Mouse (Mus musculus): ENCODE measurements around the gene Wdr6. TPM values are rescaled to one million over a fixed set of nuclear protein-coding genes. Genes with fewer than 3 reads are reported as not detected.
"Not testable (repeated sequence)": the region's sequence is repeated elsewhere in the genome, so short reads cannot be mapped to it uniquely, and the experiment has no call there.

Gene Wdr6
- 3.6 to 11.4 TPM (median 5.8 TPM) in 3 replicates for total RNA-seq (2017)

DNA sequence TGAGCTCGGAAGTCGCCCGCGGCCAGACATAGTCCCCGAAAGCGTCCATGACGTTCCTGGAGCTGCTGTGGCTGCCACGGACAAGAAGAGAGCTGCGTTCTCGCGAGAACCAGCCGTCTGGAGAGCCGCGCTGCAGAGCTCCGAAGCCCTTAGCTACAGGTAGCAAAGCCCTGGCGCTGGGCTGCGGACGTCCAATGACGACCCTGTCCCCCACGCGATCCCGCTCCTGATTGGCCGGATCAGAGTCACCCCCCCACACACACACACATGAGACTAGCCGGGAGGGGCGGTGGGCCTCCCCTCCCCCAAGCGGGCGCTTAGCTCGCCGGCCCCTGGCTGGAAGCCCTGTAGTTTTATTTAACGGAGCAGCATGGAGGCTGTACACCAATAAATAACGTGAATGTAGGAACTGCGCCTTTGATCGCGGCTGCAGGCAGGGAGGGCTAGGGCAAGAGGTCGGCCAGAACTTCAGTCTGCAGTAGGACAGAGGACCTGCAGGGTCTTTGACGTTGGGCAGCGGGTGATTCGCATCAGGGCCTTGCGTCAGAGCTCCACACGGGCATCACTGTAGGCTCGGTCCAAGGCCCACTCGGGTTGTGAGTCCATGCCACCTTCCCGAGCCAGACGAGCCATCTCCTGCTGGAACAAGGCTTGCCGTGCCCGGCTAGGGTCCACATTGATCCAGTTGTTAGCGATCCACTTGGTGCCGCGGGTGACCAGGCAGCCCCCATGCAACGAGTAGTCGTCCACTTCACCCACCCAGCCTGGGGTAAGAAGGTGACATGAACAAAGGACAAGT is at the start of gene Wdr6:
Gene Wdr6 (minus strand): TSS at position 195 of the 799 bp plus-strand sequence.
- ATAC-seq (replicated peaks; ENCODE audit: insufficient number of reproducible peaks, low FRiP score, low TSS enrichment, poor library complexity, severe bottlenecking), result peak; percentile 59

DNA sequence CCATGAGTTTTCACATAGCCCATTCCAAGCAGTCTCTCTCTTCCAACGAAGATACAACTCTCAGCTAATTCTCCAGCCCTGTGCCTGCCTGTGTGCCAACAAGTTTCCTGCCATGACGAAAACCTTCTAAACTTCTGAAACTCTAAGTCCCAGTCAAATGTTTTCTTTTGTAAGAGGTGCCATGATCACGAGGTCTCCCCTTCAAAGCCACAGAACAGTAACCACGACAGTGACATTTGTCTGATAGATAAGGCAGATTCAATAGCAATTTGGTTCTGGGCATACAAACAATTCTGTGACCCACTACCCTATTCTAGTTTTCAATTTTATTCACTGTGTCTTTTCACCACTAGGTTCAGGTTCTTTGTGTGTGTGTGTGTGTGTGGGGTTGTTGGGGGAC is 49.6 kb upstream of the Wdr6 start:
- ATAC-seq (replicated peaks; ENCODE audit: insufficient number of reproducible peaks, low FRiP score, low TSS enrichment, poor library complexity, severe bottlenecking), result no peak

DNA sequence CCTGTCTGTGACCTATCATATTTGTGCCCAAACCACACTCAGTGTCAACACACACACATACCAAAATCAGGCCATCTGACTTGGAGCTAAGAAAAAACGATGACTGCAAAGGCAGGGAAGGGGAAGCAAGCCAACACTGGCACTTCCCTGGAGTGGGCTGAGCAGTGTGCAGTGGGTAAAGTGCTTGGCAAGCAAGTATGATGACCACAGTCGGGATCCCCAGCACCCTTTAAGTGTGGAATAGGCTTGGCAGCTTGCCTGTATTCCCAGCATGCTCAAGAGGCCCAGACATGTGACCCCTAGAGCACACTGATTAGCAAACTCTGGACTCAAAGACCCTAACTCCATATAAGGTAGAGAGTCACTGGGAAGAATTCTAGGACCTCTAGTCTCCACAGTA is 48.0 kb upstream of the Wdr6 start:
- 0 out of 2 replicates have a peak, but pooled peaks have one; percentile 43 for ATAC-seq (replicated peaks; ENCODE audit: insufficient number of reproducible peaks, low FRiP score, low TSS enrichment, poor library complexity, severe bottlenecking)

DNA sequence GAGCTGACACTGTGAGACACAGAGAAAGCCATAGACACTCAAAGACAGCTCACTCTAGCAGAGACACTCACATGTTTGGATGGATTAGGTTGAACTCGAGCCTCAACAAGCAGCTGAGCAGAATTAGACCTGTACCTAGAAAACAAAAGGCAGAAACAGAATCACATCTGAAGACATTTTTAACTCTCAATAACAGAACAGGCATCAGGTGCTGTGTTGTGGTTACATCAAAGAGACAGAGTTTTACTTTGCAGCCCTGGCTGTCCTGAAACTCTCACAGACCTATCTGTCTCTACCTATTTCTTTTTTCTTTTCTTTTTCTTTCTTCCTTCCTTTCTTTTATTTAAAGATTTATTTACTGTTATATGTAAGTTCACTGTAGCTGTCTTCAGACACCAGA is 38.8 kb upstream of the Wdr6 start:
- ATAC-seq (replicated peaks; ENCODE audit: insufficient number of reproducible peaks, low FRiP score, low TSS enrichment, poor library complexity, severe bottlenecking), result no peak

DNA sequence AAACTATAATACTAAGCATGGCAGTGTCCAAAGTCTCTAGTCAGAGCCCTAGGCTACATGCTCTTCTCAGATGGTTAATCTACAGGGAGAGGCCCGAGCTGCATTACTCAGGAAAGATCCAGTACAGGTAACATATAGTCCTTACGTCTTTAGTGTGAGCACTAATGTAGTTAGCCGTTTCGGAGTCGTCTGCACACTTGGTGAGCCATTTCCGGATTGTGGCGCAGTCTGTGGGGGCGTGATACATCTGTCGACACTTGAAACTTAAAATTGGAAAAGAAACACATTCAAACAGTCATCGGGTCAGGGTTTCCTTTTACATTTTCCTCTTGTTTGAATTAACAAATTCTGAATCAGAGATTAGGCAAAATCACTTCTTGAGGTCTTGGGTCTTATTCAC is 32.9 kb upstream of the Wdr6 start:
- ATAC-seq (replicated peaks; ENCODE audit: insufficient number of reproducible peaks, low FRiP score, low TSS enrichment, poor library complexity, severe bottlenecking), result no peak

DNA sequence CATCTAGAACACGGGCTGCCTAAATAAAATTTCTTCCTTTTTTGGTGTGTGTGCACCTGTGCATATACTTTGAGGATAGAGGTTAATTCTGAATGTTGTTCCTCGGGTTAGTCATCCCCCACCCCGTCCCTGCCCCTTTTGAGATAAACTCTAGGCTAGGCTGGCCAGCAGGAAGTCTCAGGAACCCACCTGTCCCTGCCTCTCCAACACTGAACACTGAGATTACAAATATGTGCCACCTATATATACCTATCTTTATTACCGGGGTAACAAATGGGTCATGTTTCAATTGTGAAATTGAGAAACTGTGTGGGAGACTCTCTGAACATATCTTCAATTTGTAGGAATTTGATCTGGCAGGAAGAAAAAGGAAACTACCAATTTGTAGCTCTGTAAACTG is 30.4 kb upstream of the Wdr6 start:
- no peak for ATAC-seq (replicated peaks; ENCODE audit: insufficient number of reproducible peaks, low FRiP score, low TSS enrichment, poor library complexity, severe bottlenecking)

DNA sequence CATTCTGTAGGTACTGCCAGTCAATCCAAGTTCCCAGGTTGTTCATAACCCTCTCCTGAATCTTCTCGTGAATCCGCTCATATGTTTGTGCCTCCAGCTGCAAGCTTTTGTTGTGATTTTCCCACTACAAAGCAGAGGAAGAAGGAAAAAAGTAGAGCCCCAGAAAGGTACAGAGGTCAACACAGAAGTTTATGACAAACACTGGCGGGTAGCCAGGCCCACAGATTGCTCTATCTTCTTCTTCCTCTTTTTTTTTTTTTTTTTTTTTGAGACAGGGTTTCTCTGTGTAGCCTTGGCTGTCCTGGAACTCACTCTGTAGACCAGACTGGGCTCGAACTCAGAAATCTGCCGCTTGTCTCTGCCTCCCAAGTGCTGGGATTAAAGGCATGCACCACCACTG is 29.4 kb upstream of the Wdr6 start:
- not testable (repeated sequence) for ATAC-seq (replicated peaks; ENCODE audit: insufficient number of reproducible peaks, low FRiP score, low TSS enrichment, poor library complexity, severe bottlenecking)

DNA sequence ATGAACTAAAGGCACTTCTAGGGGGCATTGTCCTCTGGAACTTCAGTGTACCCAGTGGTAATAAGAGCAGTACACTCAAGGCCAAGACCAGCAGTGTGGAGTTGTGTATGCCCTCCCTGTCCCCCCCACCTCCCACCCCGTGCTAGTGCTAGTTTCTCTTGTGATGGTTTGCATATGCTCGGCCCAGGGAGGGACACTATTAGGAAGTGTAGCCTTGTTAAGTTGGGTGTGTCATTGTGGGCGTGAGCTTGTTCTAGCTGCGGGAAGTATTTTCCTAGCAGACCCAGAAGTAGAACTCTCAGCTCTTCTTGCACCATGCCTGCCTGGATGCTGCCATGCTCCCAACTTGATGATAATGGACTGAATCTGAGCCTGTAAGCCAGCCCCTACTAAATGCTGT is 23.4 kb upstream of the Wdr6 start:
- ATAC-seq (replicated peaks; ENCODE audit: insufficient number of reproducible peaks, low FRiP score, low TSS enrichment, poor library complexity, severe bottlenecking), result no peak

DNA sequence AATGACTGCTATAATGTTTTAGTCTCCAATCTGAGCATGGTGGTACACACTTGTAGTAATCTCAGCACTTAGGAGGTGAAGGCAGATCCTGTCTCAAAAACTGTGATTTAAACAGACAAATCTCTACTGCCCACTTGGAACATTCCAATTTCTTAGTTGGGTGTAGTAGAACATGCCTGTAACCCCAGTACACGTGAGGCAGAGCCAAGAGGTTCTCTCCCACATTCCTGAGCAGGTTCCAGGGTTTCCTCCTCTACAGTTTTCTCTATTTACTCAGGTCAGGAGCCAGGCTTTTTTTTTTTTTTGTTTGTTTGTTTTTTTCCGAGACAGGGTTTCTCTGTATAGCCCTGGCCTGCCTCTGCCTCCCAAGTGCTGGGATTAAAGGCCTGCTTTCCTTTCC is 21.5 kb upstream of the Wdr6 start:
- no peak for ATAC-seq (replicated peaks; ENCODE audit: insufficient number of reproducible peaks, low FRiP score, low TSS enrichment, poor library complexity, severe bottlenecking)

DNA sequence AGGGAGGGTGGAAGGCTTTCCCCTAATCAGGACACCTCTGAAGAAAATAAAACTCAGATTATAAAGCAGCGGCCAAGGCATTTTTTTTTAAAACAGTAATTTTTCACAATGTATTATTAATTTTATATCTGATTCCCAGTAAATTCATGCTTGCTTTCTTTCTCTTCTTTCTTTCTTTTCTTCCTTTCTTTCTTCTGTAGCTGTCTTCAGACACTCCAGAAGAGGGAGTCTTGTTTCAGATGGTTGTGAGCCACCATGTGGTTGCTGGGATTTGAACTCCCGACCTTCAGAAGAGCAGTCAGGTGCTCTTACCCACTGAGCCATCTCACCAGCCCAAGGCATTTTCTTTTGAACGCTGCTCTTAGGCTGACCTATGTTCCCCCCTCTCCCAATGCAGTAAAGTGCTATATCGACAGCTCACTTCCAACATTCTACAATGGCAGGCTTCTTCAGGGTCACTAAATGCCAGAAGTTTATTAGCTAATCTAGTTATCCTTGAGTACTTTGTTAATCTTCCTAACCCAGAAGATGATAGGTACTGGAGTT is 20.6 kb upstream of the Wdr6 start:
- ATAC-seq (replicated peaks; ENCODE audit: insufficient number of reproducible peaks, low FRiP score, low TSS enrichment, poor library complexity, severe bottlenecking), result no peak

DNA sequence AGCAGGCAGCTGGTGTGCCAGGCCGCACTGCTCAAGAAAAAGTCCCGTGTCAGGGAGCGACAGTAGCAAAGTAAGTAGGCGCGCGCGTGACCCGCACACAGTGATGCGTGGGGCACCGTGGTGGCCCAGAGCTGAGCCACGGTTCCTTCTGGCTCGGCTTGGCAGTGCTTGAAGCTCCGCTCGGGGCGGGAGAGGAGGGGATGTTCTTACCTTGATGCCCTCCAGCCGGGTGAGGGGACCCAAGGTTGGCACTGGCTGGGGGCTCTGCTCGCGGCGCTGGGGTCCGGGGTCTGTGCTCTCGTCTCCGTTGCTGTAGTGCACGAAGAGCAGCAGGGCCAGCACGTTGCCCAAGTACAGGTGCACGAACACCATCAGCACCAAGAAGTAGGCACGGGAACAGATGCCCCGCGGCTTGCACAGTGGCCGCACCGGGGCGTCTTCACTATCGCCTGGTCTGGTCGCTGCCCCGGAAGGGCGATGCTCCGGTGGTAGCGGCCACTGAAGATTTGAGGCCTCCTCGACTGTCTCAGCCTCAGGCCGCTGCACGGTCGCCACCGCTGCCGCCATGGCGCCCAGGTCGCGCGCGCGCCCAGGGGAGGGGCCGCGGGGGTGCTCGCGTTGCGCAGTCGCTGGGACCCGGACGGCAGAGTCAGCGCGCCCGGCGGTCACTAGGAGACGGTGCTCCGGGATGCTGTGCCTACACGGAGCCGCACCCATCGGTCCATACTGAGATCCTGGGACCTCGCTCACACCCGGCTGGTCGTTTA is 18.6 kb upstream of the Wdr6 start, which contains the start of gene P4htm:
Gene P4htm (minus strand): TSS at position 670 of the 767 bp plus-strand sequence.
- ATAC-seq (replicated peaks; ENCODE audit: insufficient number of reproducible peaks, low FRiP score, low TSS enrichment, poor library complexity, severe bottlenecking), result peak; percentile 45

DNA sequence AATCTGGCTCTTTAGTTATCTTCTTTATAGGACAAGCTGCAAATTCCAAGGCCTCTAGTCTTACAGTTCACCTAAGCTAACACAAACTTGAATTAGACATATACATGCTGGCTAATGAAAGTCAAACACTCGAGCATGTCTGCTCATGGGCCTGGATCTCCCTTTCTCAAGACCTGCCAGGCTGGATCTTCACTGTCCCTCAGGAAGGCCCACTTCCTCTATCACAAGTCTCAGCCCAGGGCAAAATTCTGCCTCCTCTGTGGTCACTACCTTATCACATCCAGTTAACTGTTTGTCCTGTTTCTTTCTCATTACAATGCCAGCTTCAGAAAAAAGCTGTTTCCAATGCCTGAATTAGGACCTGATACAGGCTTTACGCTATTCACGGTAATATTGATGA is 15.8 kb upstream of the Wdr6 start:
- ATAC-seq (replicated peaks; ENCODE audit: insufficient number of reproducible peaks, low FRiP score, low TSS enrichment, poor library complexity, severe bottlenecking), result no peak

DNA sequence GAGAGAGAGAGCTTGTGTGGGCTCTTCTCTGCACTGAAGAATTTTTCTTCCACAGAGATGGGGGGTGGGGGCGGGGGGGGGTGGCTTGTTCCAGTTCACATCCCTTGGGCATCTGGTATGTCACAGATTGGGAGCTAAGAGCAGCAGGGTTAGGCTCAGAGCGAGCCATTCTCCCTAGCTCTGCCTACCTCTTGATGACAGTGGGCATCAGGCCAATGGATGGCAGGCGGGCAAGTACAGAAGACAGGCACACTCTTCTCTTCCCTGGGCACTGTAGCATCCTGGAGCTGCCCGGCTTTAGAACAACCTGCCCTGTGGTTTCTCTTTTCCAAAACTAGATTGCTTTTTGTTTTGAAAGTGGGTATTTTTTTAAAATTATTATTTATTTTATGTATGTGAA is 12.9 kb upstream of the Wdr6 start:
- no peak for ATAC-seq (replicated peaks; ENCODE audit: insufficient number of reproducible peaks, low FRiP score, low TSS enrichment, poor library complexity, severe bottlenecking)

DNA sequence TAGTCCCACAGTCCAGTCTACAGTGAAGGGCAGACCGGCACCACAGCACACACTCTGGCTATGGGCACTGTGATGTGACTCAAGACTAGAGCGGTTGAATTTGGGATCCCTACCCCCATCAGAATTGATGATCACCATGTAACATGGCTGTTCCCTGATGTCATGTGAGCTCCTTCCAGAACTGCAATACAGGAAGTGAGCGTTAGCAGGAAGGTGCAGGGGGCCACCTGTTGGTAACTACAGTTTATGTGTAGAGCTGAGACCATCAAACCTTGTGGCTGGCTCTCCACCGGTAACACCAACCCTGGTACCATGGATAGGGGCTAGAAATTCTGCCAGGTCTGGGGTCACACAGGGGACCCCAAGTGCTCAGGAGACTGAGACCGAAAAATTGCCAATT is 10.7 kb upstream of the Wdr6 start:
- no peak for ATAC-seq (replicated peaks; ENCODE audit: insufficient number of reproducible peaks, low FRiP score, low TSS enrichment, poor library complexity, severe bottlenecking)

DNA sequence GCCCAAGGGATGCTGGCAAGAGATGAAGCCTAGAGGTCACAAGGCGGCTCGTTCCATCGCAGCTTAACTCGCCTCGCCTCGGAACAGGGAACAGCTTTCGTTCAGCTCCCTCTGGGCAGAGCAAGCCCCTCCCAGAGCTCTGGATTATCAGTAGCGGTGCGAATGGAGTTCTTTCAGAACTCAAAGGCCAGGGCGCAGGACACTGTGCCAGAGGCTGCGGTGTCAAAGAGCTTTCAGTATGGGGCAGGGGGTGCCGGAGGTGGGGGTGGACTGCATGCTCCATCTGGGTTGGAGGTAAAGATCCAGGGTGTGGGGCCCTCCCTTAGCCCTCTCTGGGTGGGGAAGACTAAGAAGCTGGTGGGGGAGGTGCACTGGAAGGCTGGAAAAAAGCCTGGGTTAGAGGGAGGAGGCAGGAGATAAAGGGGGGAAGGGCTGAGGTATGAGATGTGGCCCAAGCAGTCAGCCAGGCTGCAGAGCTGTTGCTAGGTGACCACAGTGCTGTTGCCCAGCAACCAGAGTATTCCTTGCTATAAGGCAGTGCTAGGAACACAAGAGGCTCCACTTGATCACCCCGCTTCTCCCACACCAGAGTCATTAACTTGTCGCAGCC is 9.1 kb upstream of the Wdr6 start:
- no peak for ATAC-seq (replicated peaks; ENCODE audit: insufficient number of reproducible peaks, low FRiP score, low TSS enrichment, poor library complexity, severe bottlenecking)

DNA sequence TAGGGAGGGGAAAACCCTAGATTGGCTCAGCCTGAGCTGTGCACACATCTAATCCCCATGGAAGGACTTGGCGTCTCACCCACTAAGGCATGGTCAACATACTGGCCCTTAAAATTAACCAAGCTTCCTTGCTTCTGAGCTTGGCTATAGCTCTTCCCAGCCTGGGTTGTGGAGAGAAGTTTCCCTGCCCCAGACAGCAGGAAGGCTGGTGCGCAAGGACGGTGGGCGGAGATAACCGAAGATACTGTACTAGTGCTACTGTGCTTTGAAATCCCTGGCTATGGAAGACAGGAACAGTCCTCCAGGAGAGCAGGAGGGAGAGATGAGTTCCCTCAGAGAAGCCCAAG is 778 bp upstream of the Wdr6 start:
- ATAC-seq (replicated peaks; ENCODE audit: insufficient number of reproducible peaks, low FRiP score, low TSS enrichment, poor library complexity, severe bottlenecking), result no peak

DNA sequence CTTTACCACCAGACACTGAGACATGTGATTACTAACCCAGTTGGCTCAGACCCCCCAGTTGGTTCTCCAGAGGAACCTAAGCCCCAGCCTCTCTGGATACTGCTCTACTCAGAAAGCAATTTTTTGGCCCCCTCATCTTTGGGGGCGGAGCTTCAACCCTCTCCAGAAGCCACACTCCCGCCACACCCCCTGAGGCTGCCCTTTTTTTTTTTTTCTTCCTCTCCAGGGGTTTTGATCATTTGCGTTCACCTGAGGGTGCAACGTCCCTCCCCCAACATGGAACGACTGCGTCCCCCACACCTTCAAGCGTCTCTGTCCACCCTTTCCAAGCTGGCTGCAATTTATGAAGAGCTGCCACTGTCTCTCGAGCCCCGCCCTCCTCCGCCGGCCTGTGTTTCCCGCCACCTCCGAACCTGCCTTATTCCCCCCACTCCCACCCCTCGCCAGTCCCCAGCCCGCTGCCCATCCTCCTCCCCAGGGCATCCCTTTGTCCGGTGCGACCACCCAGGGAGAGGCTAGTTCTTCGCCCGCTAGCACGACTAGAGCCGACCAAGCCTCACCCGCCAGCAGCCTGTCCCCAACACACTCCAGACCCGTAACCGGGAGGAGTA is 500 bp downstream of the Wdr6 start:
- ATAC-seq (replicated peaks; ENCODE audit: insufficient number of reproducible peaks, low FRiP score, low TSS enrichment, poor library complexity, severe bottlenecking), result no peak

DNA sequence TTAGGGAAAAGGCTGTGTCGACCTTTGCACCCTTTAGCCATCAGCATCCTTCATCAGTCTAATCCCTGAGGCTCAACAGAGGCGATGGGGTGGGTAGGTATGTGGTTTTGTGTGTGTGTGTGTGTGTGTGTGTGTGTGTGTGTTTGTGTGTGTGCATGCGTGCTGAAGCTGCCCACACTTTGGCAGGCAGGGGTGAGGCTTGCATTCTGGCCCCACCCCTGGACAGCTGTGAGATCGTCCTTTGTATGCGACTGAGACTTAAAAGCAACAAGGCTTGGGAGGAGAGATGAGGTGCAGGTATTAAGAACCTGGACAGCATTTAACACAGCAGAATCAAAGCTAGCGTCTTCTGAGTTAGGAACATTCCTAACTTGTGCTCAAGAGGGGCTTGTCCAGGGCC is 1.5 kb downstream of the Wdr6 start:
- no peak for ATAC-seq (replicated peaks; ENCODE audit: insufficient number of reproducible peaks, low FRiP score, low TSS enrichment, poor library complexity, severe bottlenecking)
